Mouse (Mus musculus) midbrain, embryonic 15.5 days (tissue): ENCODE data around the gene Taf5l. TPM values are rescaled to one million over a fixed set of nuclear protein-coding genes. Genes with fewer than 3 reads are reported as not detected.

Experiments used
- ATAC-seq: fragments of 200-750 bp; cut with Nextera tagmentation; replicated peaks from 2 replicates; pipeline ENCODE4 v1.8.0; 2017; ENCODE audit warnings: moderate TSS enrichment
- H3K27ac ChIP-seq: fragments of 300-500 bp; sonication (generic); 2 replicates; pipeline ENCODE4 v1.5.1; 2015; ENCODE audit warnings: mild to moderate bottlenecking, inconsistent platforms
- H3K27me3 ChIP-seq: fragments of 300-500 bp; sonication (generic); replicated peaks from 2 replicates; pipeline ENCODE4 v1.6.1; 2015; ENCODE audit warnings: inconsistent platforms
- H3K36me3 ChIP-seq: fragments of 300-500 bp; sonication (generic); replicated peaks from 2 replicates; pipeline ENCODE4 v1.6.1; 2015; ENCODE audit warnings: inconsistent platforms
- H3K4me1 ChIP-seq: fragments of 300-500 bp; sonication (generic); 2 replicates; pipeline ENCODE4 v1.6.1; 2015; ENCODE audit warnings: inconsistent platforms
- H3K4me2 ChIP-seq: fragments of 300-500 bp; sonication (generic); 2 replicates; pipeline ENCODE4 v1.6.1; 2015; ENCODE audit warnings: inconsistent platforms, mild to moderate bottlenecking, moderate library complexity
- H3K4me3 ChIP-seq: fragments of 300-500 bp; sonication (generic); 2 replicates; pipeline ENCODE4 v1.5.1; 2015; ENCODE audit warnings: mild to moderate bottlenecking, inconsistent platforms
- H3K9ac ChIP-seq: fragments of 300-500 bp; sonication (generic); 2 replicates; pipeline ENCODE4 v1.6.1; 2015; ENCODE audit warnings: mild to moderate bottlenecking, inconsistent platforms
- H3K9me3 ChIP-seq: fragments of 300-500 bp; sonication (generic); 2 replicates; pipeline ENCODE4 v1.6.1; 2016; ENCODE audit warnings: inconsistent platforms
- WGBS: fragments of 180-500 bp; shearing (Covaris S2); methylation state at CpG from one replicate; pipeline ENCODE4 v1.1.7; 2015; ENCODE audit warnings: mixed read lengths; 5-methylcytosine and 5-hydroxymethylcytosine counted together
- polyA plus RNA-seq: library from polyadenylated mRNA; unstranded; fragments of >200 nt; fragmentation: Nextera tagmentation; extraction: Ambion mirVana; gene quantifications from 2 replicates; pipeline ENCODE4 v1.2.1, GENCODE M21; 2015

The Taf5l gene
- polyA plus RNA-seq, 1 experiment from 2014 or later: 24.6 TPM

DNA sequence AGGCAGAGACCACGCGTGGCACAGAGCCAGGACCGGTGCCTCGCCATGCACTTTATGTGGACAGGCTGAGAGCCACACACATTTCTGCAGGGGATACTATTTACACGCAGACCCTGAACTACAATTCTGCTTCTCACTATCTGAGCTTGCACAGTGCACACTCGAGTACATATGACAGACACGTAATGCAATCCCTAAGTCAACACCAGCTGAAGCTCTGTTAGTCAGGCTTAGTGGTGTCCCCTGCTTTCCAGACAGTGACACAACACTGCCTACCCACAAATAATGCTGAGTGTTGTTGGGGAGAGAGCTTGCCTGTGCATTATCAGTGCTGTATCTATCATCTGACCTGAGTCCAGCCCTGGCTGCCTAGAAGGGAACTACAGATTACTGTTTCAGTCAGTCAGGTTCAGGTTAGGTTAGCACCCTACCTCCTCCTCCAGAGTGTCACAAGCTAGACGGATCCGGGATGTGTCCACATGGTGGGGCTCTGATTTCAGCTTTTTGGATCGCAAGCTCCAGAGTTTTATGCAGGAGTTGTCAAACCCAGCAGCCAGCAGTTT, 18.6 kb downstream of the Taf5l start:
- WGBS: 94% methylated on average over 10 of the region's 10 CpGs
- Histone ChIP-seq H3K36me3 (peaks cover 52% of the 10 kb centered on the region), H3K4me1 (no peaks in the 10 kb centered on the region), H3K9ac (no peak overlapping the region), H3K27ac (no peak overlapping the region), H3K27me3 (no peaks in the 10 kb centered on the region), H3K9me3 (no peaks in the 10 kb centered on the region), H3K4me3 (no peak overlapping the region), H3K4me2 (no peak overlapping the region)
- no peak for ATAC-seq

DNA sequence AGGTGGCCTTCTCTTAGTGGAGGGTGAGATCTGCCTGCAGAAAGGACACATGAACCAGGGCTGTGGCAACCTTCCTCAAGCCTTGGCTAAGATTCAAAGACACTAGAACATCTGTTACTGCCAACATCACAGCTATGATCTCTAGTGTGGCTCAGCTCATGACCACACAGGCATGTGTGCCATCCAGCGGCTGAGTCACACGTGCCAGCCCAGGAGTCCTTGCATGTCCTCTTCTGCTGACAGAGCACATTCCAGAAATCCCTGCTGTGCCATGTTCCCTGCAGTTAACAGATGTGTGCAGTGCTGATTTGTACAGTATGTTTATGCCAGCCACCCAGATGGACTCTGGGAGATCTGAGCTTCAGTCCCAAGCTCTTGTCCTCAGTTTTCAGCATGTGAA, 21.6 kb downstream of the Taf5l start:
- Histone ChIP-seq H3K27me3 (no peaks in the 10 kb centered on the region), H3K4me3 (no peak overlapping the region), H3K27ac (no peak overlapping the region), H3K36me3 (peaks cover 39% of the 10 kb centered on the region), H3K9ac (no peak overlapping the region), H3K9me3 (no peaks in the 10 kb centered on the region), H3K4me2 (no peak overlapping the region), H3K4me1 (no peaks in the 10 kb centered on the region)
- no peak for ATAC-seq
- WGBS: 98% methylated on average over 2 of the region's 2 CpGs

- no peak overlapping the region for H3K27ac ChIP-seq
- WGBS: 96% methylated on average over 3 of the region's 3 CpGs
- H3K9ac ChIP-seq: no peak overlapping the region
- 0 out of 2 replicates have a peak, but pooled peaks cover 8% of the 10 kb centered on the region for H3K36me3 ChIP-seq
- no peaks in the 10 kb centered on the region for H3K27me3 ChIP-seq
- no peak for ATAC-seq
- no peak overlapping the region for H3K4me3 ChIP-seq
- no peaks in the 10 kb centered on the region for H3K4me1 ChIP-seq
- H3K9me3 ChIP-seq: no peaks in the 10 kb centered on the region
- H3K4me2 ChIP-seq: no peak overlapping the region
Measured at GRCm38 (mm10) chr8:123993997-123994396, 27.2 kb downstream of the Taf5l start.

DNA sequence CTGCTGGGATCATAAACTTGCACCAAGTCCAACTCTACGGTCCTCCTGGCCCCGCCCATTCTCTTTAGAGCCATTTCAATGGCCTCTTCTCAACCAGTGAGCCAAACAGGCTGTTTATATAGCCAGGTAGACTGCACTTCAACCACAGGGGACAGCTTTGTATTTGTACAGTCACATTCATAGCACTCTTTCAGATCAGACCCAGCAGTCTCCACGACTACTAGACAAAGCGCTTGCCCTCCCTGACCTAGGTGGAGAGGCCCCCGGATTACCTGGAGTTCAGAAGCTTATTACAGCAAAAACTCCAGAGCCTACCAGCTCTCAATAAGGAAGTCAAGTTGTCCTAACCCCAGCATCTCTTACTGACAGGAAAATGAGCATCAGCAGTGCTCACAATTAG, 27.6 kb downstream of the Taf5l start:
- WGBS: 96% methylated on average over 5 of the region's 5 CpGs

DNA sequence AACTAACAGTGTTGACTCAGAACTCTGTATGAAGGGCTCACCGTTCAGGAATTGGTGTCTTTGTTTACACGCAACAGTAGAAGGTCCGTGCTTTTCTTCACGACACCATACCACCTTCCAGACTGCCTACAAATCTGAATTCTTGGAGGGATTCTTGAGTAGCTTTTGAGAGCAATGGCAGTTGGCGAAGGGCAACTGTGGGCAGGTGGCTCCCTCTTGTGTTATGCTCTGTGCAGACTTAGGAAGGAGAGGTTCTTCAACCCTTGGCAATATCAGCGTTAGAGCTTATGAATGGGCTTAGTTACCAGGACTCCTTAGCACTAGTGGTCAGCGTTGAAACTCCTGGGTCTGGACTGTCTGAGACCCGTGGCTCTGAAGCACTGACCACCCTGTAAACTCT, 28.6 kb downstream of the Taf5l start:
- Histone ChIP-seq H3K4me3 (no peak overlapping the region), H3K27ac (no peak overlapping the region), H3K4me1 (no peaks in the 10 kb centered on the region), H3K9me3 (no peaks in the 10 kb centered on the region), H3K36me3 (0 out of 2 replicates have a peak, but pooled peaks cover 7% of the 10 kb centered on the region), H3K9ac (no peak overlapping the region), H3K27me3 (no peaks in the 10 kb centered on the region), H3K4me2 (no peak overlapping the region)
- WGBS: 80% methylated on average over 8 of the region's 8 CpGs
- ATAC-seq: no peak

More for the DNA sequence above, 27.6 kb downstream of the Taf5l start:
- 0 out of 2 replicates have a peak, but pooled peaks cover 7% of the 10 kb centered on the region for H3K36me3 ChIP-seq
- no peak overlapping the region for H3K27ac ChIP-seq
- H3K4me2 ChIP-seq: no peak overlapping the region
- no peaks in the 10 kb centered on the region for H3K9me3 ChIP-seq
- no peak overlapping the region for H3K4me3 ChIP-seq
- H3K27me3 ChIP-seq: no peaks in the 10 kb centered on the region
- no peak for ATAC-seq
- no peak overlapping the region for H3K9ac ChIP-seq
- no peaks in the 10 kb centered on the region for H3K4me1 ChIP-seq

- H3K27me3 ChIP-seq: no peaks in the 10 kb centered on the region
- H3K36me3 ChIP-seq: no peaks in the 10 kb centered on the region
- H3K4me2 ChIP-seq: no peak overlapping the region
- H3K9ac ChIP-seq: no peak overlapping the region
- H3K27ac ChIP-seq: no peak overlapping the region
- WGBS: 89% methylated on average over 13 of the region's 13 CpGs
- H3K4me3 ChIP-seq: no peak overlapping the region
- H3K4me1 ChIP-seq: no peaks in the 10 kb centered on the region
- H3K9me3 ChIP-seq: no peaks in the 10 kb centered on the region
- ATAC-seq: no peak
Measured at GRCm38 (mm10) chr8:123990277-123991049, 30.7 kb downstream of the Taf5l start.

GRCm38 (mm10) chr8:123989128-123989527, 32.1 kb downstream of the Taf5l start:
- Histone ChIP-seq H3K9ac (no peak overlapping the region), H3K4me2 (no peak overlapping the region), H3K4me1 (no peaks in the 10 kb centered on the region), H3K27ac (no peak overlapping the region), H3K36me3 (no peaks in the 10 kb centered on the region), H3K27me3 (no peaks in the 10 kb centered on the region), H3K4me3 (no peak overlapping the region), H3K9me3 (no peaks in the 10 kb centered on the region)
- WGBS: 77% methylated on average over 7 of the region's 7 CpGs
- ATAC-seq: no peak

DNA sequence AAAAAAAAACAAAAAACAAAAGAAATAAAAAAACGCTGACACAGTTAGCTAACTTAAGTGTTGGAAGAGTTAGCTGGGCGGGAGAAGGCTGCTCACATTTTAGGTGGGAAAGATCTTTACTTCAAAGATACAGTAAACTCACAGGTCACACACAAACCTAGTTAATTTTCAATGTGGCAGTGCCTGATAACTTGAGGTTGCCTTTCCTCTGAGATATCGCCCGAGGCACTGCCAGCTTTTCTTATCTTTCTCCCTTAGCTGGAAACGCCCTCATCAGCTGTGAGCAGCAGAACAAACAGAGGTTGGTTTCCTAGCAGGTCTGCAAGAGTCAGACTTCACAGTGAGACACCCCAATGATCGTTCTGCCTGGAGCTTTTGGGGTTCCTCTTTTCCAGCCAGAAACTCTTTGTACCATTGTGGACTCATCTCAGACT, 32.6 kb downstream of the Taf5l start:
- 75% methylated on average over 6 of the region's 6 CpGs for WGBS
- no peak for ATAC-seq
- H3K27me3 ChIP-seq: no peaks in the 10 kb centered on the region
- H3K4me1 ChIP-seq: no peaks in the 10 kb centered on the region
- no peak overlapping the region for H3K4me3 ChIP-seq
- H3K27ac ChIP-seq: no peak overlapping the region
- no peaks in the 10 kb centered on the region for H3K9me3 ChIP-seq
- H3K36me3 ChIP-seq: no peaks in the 10 kb centered on the region
- no peak overlapping the region for H3K9ac ChIP-seq
- no peak overlapping the region for H3K4me2 ChIP-seq

GRCm38 (mm10) chr8:123982826-123983400, 38.3 kb downstream of the Taf5l start, which contains the start of gene Abcb10:
TSS of gene Abcb10 (minus strand) at chr8:123983122.
- H3K27me3 ChIP-seq: no peaks in the 10 kb centered on the region
- H3K9me3 ChIP-seq: no peaks in the 10 kb centered on the region
- ATAC-seq: peak; percentile 87
- peak within 1 kb of the TSS; percentile 95 for H3K4me2 ChIP-seq
- H3K36me3 ChIP-seq: no peaks in the 10 kb centered on the region
- peak within 1 kb of the TSS; percentile 69 for H3K4me3 ChIP-seq
- peak within 1 kb of the TSS; percentile 75 for H3K27ac ChIP-seq
- peaks cover 26% of the 10 kb centered on the region for H3K4me1 ChIP-seq
- WGBS: under 1% methylated on average over 41 of the region's 56 CpGs
- peak within 1 kb of the TSS; percentile 83 for H3K9ac ChIP-seq

DNA sequence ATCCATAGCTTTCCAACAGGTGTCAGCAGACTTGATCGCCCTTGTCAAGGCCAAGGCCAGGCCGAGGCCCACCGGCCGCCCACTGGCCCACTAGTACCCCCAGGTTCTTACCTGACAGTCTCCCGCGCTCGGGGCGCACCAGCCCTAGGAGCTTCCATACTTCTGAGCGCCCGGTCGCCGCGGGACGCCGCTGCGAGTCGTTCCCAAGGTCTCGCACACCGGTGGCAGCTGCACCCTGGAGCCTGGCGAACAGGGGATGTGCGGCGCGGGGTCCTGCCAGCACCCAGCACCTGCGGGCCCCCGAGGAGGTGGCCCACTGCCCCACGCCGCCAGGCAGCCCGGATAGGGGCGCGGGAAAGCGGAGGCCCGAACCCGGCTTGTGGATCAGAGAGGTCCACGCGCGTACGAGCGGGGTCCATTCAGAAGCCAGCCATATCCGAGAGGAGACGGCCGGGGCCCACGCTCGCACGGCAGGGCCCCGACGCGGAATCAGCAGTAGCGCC, 38.9 kb downstream of the Taf5l start:
- Histone ChIP-seq H3K9ac (peak overlapping the region; percentile 83), H3K36me3 (no peaks in the 10 kb centered on the region), H3K4me1 (peaks cover 26% of the 10 kb centered on the region), H3K4me3 (peak overlapping the region; percentile 69), H3K9me3 (no peaks in the 10 kb centered on the region), H3K27ac (peak overlapping the region; percentile 75), H3K27me3 (no peaks in the 10 kb centered on the region), H3K4me2 (peak overlapping the region; percentile 95)
- under 1% methylated on average over 43 of the region's 48 CpGs for WGBS
- ATAC-seq: peak; percentile 55; the same call in 1 of the 2 replicates

- Histone ChIP-seq H3K27me3 (no peaks in the 10 kb centered on the region), H3K9ac (0 out of 2 replicates have a peak overlapping the region, but pooled peaks have one; percentile 5), H3K36me3 (no peaks in the 10 kb centered on the region), H3K4me3 (peak overlapping the region; percentile 69), H3K4me2 (peak overlapping the region; percentile 95), H3K4me1 (peaks cover 26% of the 10 kb centered on the region), H3K27ac (no peak overlapping the region), H3K9me3 (no peaks in the 10 kb centered on the region)
- no peak for ATAC-seq
- 47% methylated on average over 4 of the region's 4 CpGs for WGBS
Measured at GRCm38 (mm10) chr8:123981674-123982073, 39.5 kb downstream of the Taf5l start.

- no peak overlapping the region for H3K4me3 ChIP-seq
Measured at GRCm38 (mm10) chr8:123980239-123980638, 41.0 kb downstream of the Taf5l start.

More at GRCm38 (mm10) chr8:123980239-123980638, 41.0 kb downstream of the Taf5l start:
- no peaks in the 10 kb centered on the region for H3K36me3 ChIP-seq
- peaks cover 26% of the 10 kb centered on the region for H3K4me1 ChIP-seq
- H3K4me2 ChIP-seq: 0 out of 2 replicates have a peak overlapping the region, but pooled peaks have one; percentile 16
- no peaks in the 10 kb centered on the region for H3K27me3 ChIP-seq
- H3K27ac ChIP-seq: no peak overlapping the region
- 84% methylated on average over 4 of the region's 4 CpGs for WGBS
- H3K9ac ChIP-seq: no peak overlapping the region
- ATAC-seq: no peak
- H3K9me3 ChIP-seq: no peaks in the 10 kb centered on the region
